Mouse (Mus musculus): ENCODE measurements around the gene 4930550C14Rik. TPM values are rescaled to one million over a fixed set of nuclear protein-coding genes. Genes with fewer than 3 reads are reported as not detected.
A peak's percentile ranks its signal among the peaks of the same experiment; 100 is the strongest.

The 4930550C14Rik gene
- polyA plus RNA-seq (2012; ENCODE audit: insufficient read depth, insufficient read length, missing spikeins) = 1.1 TPM in 1 of 2 replicates, not detected in the other

DNA sequence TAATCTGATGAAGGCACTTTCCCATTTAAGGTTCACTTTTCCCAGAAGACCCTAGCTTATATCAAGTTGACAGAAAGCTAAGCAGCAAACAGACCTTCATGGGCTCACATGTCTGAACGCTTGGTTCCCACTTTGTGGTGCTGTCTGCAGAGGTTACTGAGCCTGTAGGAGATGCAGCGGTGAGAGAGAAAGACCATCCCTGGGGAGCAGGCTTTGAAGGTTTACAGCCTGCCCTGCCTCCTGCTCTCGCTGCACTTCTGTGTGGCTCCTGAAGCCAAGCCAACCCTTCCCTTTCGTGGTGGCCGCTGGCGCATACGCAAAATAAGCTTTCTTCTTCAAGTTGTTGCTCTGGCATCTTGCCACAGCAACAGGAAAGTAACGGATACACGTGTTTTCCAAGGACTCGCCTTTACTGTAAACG is at the start of gene 4930550C14Rik:
Gene 4930550C14Rik, plus strand, starts transcription at position 35 of the 421 bp plus-strand sequence.
- H3K4me3 ChIP-seq (ENCODE audit: insufficient read depth, low read length) = no peak within 1 kb of the TSS
- TF ChIP-seq POLR2A (IDR thresholded peaks at IDR 0.05; ENCODE audit: borderline replicate concordance, low read depth, low read length) (no peak), CTCF (IDR thresholded peaks at IDR 0.05; ENCODE audit: low read depth, low read length) (no peak)
- H3K27ac ChIP-seq (ENCODE audit: insufficient read depth, low read depth, low read length) = no peak within 1 kb of the TSS
- peaks cover 15% of the 10 kb centered on the region for H3K4me1 ChIP-seq (ENCODE audit: control insufficient read depth, insufficient read depth, low read length)

- no peak for TF ChIP-seq POLR2A (IDR thresholded peaks at IDR 0.05; ENCODE audit: borderline replicate concordance, low read depth, low read length)
- TF ChIP-seq CTCF (IDR thresholded peaks at IDR 0.05; ENCODE audit: low read depth, low read length) = no peak
- H3K4me3 ChIP-seq (ENCODE audit: insufficient read depth, low read length) = no peak overlapping the region
- H3K27ac ChIP-seq (ENCODE audit: insufficient read depth, low read depth, low read length) = no peak overlapping the region
Measured at GRCm38 (mm10) chr9:53353161-53353560, 49.0 kb upstream of the 4930550C14Rik start.

DNA sequence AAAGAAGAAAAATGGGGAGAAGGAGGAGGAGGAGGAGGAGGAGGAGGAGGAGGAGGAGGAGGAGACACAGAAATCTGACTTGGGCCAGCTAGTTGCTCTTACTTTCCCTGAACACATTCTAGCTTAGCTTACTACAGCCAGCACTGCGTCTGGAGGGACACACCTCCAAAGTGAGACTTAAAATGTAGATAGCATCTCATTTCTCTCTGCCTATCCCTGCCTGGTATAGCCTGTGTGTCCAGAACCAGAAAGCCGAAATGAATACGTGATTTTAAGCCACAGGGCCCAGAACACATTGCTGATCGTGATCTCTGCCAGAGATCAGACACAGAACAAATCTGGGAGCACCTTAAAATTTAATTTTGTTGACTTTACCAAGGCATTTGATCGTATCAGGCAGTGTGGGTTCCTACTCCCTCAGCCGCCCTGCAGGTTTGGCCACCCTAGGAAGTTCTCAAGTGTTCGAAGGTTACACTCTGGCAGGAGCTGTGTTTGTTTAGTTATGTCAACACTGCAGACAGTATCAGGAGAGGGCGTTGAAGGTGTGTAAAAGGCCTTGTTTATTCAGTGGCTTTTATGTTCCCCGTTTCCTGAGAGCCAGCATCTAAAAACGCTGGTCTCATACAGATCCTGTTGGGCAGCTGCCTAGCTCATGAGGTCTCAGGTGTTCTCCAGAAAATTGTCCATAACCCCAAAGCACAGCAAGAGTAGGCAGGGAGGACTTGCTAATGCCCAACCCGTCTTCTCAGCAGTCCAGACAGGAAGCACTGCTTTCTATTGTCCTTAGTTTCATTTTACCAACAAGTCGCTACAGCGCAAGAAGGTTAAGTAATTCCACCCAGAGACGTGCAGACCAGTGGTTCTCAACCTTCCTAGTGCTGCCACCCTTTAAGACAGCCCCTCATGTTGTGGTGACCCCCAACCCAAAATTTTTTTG is 45.6 kb upstream of the 4930550C14Rik start:
- H3K4me3 ChIP-seq (ENCODE audit: insufficient read depth, low read length) = peak overlapping the region; percentile 21
- no peaks in the 10 kb centered on the region for H3K4me1 ChIP-seq (ENCODE audit: control insufficient read depth, insufficient read depth, low read length)
- H3K27ac ChIP-seq (ENCODE audit: insufficient read depth, low read depth, low read length) = no peak overlapping the region
- TF ChIP-seq POLR2A (IDR thresholded peaks at IDR 0.05; ENCODE audit: borderline replicate concordance, low read depth, low read length) (no peak), CTCF (IDR thresholded peaks at IDR 0.05; ENCODE audit: low read depth, low read length) (no peak)

More at GRCm38 (mm10) chr9:53353161-53353560, 49.0 kb upstream of the 4930550C14Rik start:
- H3K4me1 ChIP-seq (ENCODE audit: control insufficient read depth, insufficient read depth, low read length) = no peaks in the 10 kb centered on the region

GRCm38 (mm10) chr9:53371339-53371738 is 30.8 kb upstream of the 4930550C14Rik start:
- H3K27ac ChIP-seq (ENCODE audit: insufficient read depth, low read depth, low read length) = no peak overlapping the region
- TF ChIP-seq POLR2A (IDR thresholded peaks at IDR 0.05; ENCODE audit: borderline replicate concordance, low read depth, low read length) (no peak), CTCF (IDR thresholded peaks at IDR 0.05; ENCODE audit: low read depth, low read length) (no peak)
- H3K4me1 ChIP-seq (ENCODE audit: control insufficient read depth, insufficient read depth, low read length) = 0 out of 2 replicates have a peak, but pooled peaks cover 4% of the 10 kb centered on the region
- H3K4me3 ChIP-seq (ENCODE audit: insufficient read depth, low read length) = no peak overlapping the region

- TF ChIP-seq POLR2A (IDR thresholded peaks at IDR 0.05; ENCODE audit: borderline replicate concordance, low read depth, low read length) (no peak), CTCF (IDR thresholded peaks at IDR 0.05; ENCODE audit: low read depth, low read length) (no peak)
- peaks cover 9% of the 10 kb centered on the region for H3K4me1 ChIP-seq (ENCODE audit: control insufficient read depth, insufficient read depth, low read length)
- no peak overlapping the region for H3K4me3 ChIP-seq (ENCODE audit: insufficient read depth, low read length)
- H3K27ac ChIP-seq (ENCODE audit: insufficient read depth, low read depth, low read length) = no peak overlapping the region
Measured at GRCm38 (mm10) chr9:53375907-53376306, 26.2 kb upstream of the 4930550C14Rik start.

GRCm38 (mm10) chr9:53376820-53377219 is 25.3 kb upstream of the 4930550C14Rik start:
- H3K4me1 ChIP-seq (ENCODE audit: control insufficient read depth, insufficient read depth, low read length) = peaks cover 18% of the 10 kb centered on the region
- H3K4me3 ChIP-seq (ENCODE audit: insufficient read depth, low read length) = no peak overlapping the region
- no peak overlapping the region for H3K27ac ChIP-seq (ENCODE audit: insufficient read depth, low read depth, low read length)
- peak; percentile 35; the same call in 1 of the 2 replicates for TF ChIP-seq CTCF (IDR thresholded peaks at IDR 0.05; ENCODE audit: low read depth, low read length)
- TF ChIP-seq POLR2A (IDR thresholded peaks at IDR 0.05; ENCODE audit: borderline replicate concordance, low read depth, low read length) = no peak

DNA sequence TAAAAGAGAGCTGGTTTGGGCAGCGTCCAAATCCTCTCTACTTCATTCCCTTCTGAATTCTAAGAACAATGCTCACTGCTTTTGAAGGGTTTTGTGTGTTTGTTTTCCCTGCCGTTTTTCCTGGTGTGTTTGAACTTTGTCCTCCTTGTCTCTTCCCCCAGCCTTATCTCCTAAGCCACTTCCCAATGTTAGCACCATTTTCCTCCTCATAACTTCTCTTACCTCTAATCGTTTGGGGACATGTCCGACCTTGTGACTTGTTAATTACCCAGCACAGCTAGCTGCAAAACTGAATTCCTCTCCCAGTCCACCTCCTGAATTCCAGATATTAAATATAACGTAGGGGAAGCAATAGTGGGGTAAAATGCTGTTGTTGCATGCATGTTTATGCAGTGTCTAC is 24.5 kb upstream of the 4930550C14Rik start:
- Histone ChIP-seq H3K27ac (ENCODE audit: insufficient read depth, low read depth, low read length) (no peak overlapping the region), H3K4me3 (ENCODE audit: insufficient read depth, low read length) (no peak overlapping the region), H3K4me1 (ENCODE audit: control insufficient read depth, insufficient read depth, low read length) (peaks cover 18% of the 10 kb centered on the region)
- no peak for TF ChIP-seq CTCF (IDR thresholded peaks at IDR 0.05; ENCODE audit: low read depth, low read length)
- TF ChIP-seq POLR2A (IDR thresholded peaks at IDR 0.05; ENCODE audit: borderline replicate concordance, low read depth, low read length) = no peak

GRCm38 (mm10) chr9:53378171-53378570 is 24.0 kb upstream of the 4930550C14Rik start:
- Histone ChIP-seq H3K4me3 (ENCODE audit: insufficient read depth, low read length) (no peak overlapping the region), H3K27ac (ENCODE audit: insufficient read depth, low read depth, low read length) (no peak overlapping the region), H3K4me1 (ENCODE audit: control insufficient read depth, insufficient read depth, low read length) (peaks cover 18% of the 10 kb centered on the region)
- TF ChIP-seq CTCF (IDR thresholded peaks at IDR 0.05; ENCODE audit: low read depth, low read length) (no peak), POLR2A (IDR thresholded peaks at IDR 0.05; ENCODE audit: borderline replicate concordance, low read depth, low read length) (no peak)

GRCm38 (mm10) chr9:53380595-53380994 is 21.5 kb upstream of the 4930550C14Rik start:
- TF ChIP-seq CTCF (IDR thresholded peaks at IDR 0.05; ENCODE audit: low read depth, low read length) = no peak
- TF ChIP-seq POLR2A (IDR thresholded peaks at IDR 0.05; ENCODE audit: borderline replicate concordance, low read depth, low read length) = no peak
- no peak overlapping the region for H3K4me3 ChIP-seq (ENCODE audit: insufficient read depth, low read length)
- peaks cover 25% of the 10 kb centered on the region for H3K4me1 ChIP-seq (ENCODE audit: control insufficient read depth, insufficient read depth, low read length)
- no peak overlapping the region for H3K27ac ChIP-seq (ENCODE audit: insufficient read depth, low read depth, low read length)

DNA sequence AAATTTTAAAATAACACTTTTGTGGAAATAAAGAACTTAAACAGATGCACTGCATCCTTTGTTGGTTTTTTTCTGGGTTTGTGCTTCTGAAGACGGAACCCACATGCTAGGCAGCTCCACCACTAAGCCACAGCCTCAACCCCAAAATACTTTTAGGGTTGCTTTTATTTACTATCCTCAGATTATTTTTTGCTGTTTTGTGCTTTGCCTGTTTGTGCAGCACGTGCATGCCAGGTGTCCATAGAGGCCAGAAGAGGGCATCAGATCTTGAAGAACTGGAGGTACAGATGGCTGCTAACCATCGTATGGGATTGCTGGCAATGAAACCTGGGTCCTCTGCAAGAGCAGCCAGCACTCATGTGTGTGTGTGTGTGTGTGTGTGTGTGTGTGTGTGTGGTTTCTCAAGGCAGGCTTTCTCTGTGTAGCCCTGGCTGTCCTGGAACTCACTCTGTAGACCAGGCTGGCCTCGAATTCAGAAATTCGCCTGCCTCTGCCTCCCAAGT is 21.0 kb upstream of the 4930550C14Rik start:
- H3K4me1 ChIP-seq (ENCODE audit: control insufficient read depth, insufficient read depth, low read length) = peaks cover 25% of the 10 kb centered on the region
- H3K27ac ChIP-seq (ENCODE audit: insufficient read depth, low read depth, low read length) = no peak overlapping the region
- no peak overlapping the region for H3K4me3 ChIP-seq (ENCODE audit: insufficient read depth, low read length)
- TF ChIP-seq CTCF (IDR thresholded peaks at IDR 0.05; ENCODE audit: low read depth, low read length) = no peak
- no peak for TF ChIP-seq POLR2A (IDR thresholded peaks at IDR 0.05; ENCODE audit: borderline replicate concordance, low read depth, low read length)

Measured in bone marrow macrophage, adult 2 months (primary cell).